Mouse (Mus musculus) kidney, embryonic 16.5 days (tissue): ENCODE data around the gene Ankrd17. TPM values are rescaled to one million over a fixed set of nuclear protein-coding genes. Genes with fewer than 3 reads are reported as not detected.

Experiments used
- ATAC-seq: fragments of 200-750 bp; cut with Nextera tagmentation; 2 replicates; pipeline ENCODE4 v1.8.0; 2017; ENCODE audit warnings: moderate TSS enrichment; ENCODE audit not compliant: low FRiP score, low TSS enrichment
- H3K27ac ChIP-seq: fragments of 300-500 bp; sonication (generic); 2 replicates; pipeline ENCODE4 v1.5.1; 2014; ENCODE audit warnings: low read length
- H3K27me3 ChIP-seq: fragments of 300-500 bp; sonication (generic); 2 replicates; pipeline ENCODE4 v1.6.1; 2014; ENCODE audit warnings: low read length, control low read depth, mixed read lengths; ENCODE audit not compliant: insufficient read depth
- H3K36me3 ChIP-seq: fragments of 300-500 bp; sonication (generic); 2 replicates; pipeline ENCODE4 v1.6.1; 2014; ENCODE audit warnings: low read length, control low read depth, mixed read lengths; ENCODE audit not compliant: insufficient read depth
- H3K4me1 ChIP-seq: fragments of 300-500 bp; sonication (generic); 2 replicates; pipeline ENCODE4 v1.6.1; 2014; ENCODE audit warnings: low read length, control low read depth, mixed read lengths; ENCODE audit not compliant: insufficient read depth
- H3K4me2 ChIP-seq: fragments of 300-500 bp; sonication (generic); replicated peaks from 2 replicates; pipeline ENCODE4 v1.6.1; 2014; ENCODE audit warnings: low read depth, low read length
- H3K4me3 ChIP-seq: fragments of 300-500 bp; sonication (generic); 2 replicates; pipeline ENCODE4 v1.5.1; 2014; ENCODE audit warnings: mild to moderate bottlenecking, low read length
- H3K9ac ChIP-seq: fragments of 300-500 bp; sonication (generic); replicated peaks from 2 replicates; pipeline ENCODE4 v1.6.1; 2014; ENCODE audit warnings: low read length
- H3K9me3 ChIP-seq: fragments of 300-500 bp; sonication (generic); 2 replicates; pipeline ENCODE4 v1.6.1; 2016; ENCODE audit warnings: low read length, control low read depth
- WGBS: fragments of 180-500 bp; shearing (Covaris S2); extraction: QIAGEN DNeasy Blood & Tissue Kit; methylation state at CpG from one replicate; pipeline ENCODE4 v1.1.7; 2014; 5-methylcytosine and 5-hydroxymethylcytosine counted together
- polyA plus RNA-seq: library from polyadenylated mRNA; unstranded; fragments of >200 nt; fragmentation: Nextera tagmentation; extraction: Ambion mirVana; gene quantifications from 2 replicates; pipeline ENCODE4 v1.2.1, GENCODE M21; 2015

Gene Ankrd17
- polyA plus RNA-seq = 21.1 and 23.0 TPM in 2 replicates

DNA sequence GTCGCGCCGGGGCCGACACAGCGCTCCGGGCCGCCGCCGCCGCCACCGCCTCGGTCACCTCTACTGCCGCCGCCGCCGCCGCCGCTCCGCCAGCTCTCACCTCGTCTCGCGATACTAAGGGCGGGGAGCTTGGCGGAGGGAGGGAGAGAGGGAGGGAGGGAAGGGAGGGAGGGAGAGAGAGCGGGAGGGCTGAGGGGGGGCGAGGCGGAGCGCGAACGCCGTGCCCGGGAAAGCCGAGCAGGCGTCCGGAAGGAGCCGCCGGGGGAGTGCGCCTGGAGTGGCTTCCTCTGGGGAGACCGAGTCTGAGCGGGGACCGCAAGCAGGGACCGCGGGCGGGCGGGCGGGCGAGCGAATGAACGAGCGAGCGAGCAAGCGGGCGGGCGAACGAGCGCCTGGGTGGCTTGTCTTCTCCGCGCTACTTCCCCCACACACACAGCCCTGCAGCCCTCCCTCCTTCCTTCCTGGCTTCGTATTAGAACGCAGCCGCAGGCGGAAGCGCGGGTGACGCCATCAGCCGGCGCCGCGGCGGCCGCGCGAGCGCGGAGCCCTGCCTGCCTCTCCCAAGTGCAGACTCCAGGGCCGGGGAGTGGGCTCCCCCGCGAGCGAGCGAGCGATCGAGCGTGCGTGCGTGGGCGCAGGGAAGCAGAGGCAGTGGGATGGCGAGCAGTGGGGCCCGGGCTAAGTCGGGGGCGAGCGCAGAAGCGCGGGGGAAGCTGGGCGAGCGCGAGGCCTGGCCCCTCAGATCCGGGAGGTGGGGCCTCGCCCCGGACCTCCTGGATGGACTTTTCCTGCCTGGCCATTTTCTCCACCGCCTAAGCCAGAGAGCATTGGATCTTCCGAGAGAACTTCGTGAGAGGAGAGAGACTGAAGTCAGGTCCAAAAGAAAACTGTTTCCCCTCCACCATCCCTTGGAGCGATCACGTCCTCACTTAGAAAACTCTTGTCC lies at the start of gene Ankrd17:
Gene Ankrd17 (minus strand): TSS at position 457 of the 946 bp plus-strand sequence.
- under 1% methylated on average over 60 of the region's 104 CpGs for WGBS

DNA sequence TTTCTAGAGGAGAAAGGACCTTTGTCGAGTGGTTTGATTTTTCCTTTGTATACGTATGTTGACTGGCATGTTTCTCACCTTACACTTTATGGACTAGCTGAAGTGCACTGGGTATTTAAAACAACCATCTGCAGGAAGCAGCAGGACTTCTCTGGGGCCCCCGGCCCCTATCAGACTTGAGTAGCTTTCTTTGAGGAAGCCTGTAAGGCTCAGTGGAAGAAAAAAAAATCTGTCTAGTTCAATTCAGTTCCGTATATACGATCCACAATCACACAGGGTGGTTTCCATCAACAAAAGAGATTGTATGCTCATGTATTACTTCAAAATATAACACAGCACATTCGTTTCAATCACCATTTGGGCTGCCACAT lies 48.5 kb upstream of the Ankrd17 start:
- no peak overlapping the region for H3K4me3 ChIP-seq
- no peaks in the 10 kb centered on the region for H3K4me1 ChIP-seq
- H3K36me3 ChIP-seq = no peaks in the 10 kb centered on the region
- H3K9ac ChIP-seq = no peak overlapping the region
- no peaks in the 10 kb centered on the region for H3K9me3 ChIP-seq
- WGBS = 48% methylated on average over 6 of the region's 6 CpGs
- no peak overlapping the region for H3K4me2 ChIP-seq
- H3K27ac ChIP-seq = no peak overlapping the region
- no peak for ATAC-seq
- H3K27me3 ChIP-seq = no peaks in the 10 kb centered on the region

More for the DNA sequence above, at the start of gene Ankrd17:
- peak within 1 kb of the TSS; percentile 91 for H3K9ac ChIP-seq
- peak within 1 kb of the TSS; percentile 93 for H3K4me3 ChIP-seq
- H3K4me2 ChIP-seq = peak within 1 kb of the TSS; percentile 73
- H3K27me3 ChIP-seq = no peaks in the 10 kb centered on the region
- 0 out of 2 replicates have a peak, but pooled peaks cover under 1% of the 10 kb centered on the region for H3K9me3 ChIP-seq
- H3K27ac ChIP-seq = peak within 1 kb of the TSS; percentile 99
- peak; percentile 94 for ATAC-seq
- no peaks in the 10 kb centered on the region for H3K36me3 ChIP-seq
- peaks cover 20% of the 10 kb centered on the region for H3K4me1 ChIP-seq

DNA sequence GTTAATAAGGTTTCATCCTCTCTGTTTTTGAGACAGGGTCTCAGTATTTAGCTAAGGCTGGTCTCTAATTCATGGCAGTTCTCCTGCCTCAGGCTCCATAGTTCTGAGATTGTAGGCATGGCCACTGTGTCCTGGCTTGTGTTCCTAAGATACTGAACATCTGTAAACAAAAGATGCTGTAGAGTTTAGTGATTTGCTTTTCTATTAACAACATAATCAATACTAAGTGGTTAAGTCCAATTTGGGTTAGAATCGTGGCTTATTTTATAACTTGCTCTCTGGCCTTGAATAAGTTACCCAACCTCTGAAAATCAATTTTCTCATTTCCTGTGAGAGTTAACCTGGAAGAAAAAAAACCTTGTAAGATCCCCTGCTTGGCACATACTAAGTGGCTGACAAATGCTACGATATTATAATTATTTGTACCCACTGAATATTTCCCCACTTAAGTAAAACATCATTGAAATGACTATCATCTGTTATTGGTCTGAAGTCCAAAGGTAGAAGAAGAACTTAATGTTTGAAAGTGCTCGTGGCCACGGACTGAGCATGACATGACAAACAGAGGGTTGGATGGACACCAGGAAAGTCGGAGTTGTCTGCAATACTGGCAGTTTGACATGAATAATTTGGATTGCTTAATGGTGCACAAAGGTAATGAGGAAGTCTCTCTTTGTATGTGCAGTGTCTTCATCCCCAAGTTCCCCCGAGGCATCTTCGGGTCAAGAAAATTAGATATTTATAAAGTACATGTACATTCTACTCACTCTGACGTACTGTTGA lies 48.0 kb upstream of the Ankrd17 start:
- H3K9ac ChIP-seq = no peak overlapping the region
- H3K9me3 ChIP-seq = no peaks in the 10 kb centered on the region
- no peaks in the 10 kb centered on the region for H3K36me3 ChIP-seq
- no peak overlapping the region for H3K4me3 ChIP-seq
- 76% methylated on average over 8 of the region's 8 CpGs for WGBS
- H3K4me1 ChIP-seq = no peaks in the 10 kb centered on the region
- H3K27ac ChIP-seq = no peak overlapping the region
- H3K27me3 ChIP-seq = no peaks in the 10 kb centered on the region
- no peak overlapping the region for H3K4me2 ChIP-seq
- no peak for ATAC-seq

DNA sequence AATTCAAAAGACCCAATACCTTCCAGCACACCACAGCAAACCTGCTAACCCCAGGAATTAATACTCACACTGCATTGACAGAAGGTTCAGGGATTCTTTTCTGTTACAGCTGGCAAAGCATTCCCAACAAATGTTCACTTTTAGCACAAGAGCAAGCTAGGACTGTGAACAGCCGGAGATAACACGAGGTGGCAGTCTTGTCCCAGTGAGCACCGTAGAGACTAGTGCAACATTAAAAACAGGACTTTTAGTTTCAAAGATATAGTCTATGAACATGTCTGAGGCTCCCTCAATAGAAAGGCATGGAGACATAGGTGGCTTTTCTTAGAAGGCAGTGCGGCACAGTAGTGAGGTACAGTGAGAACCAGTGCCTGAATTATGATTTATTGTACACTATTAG lies 38.8 kb upstream of the Ankrd17 start:
- Histone ChIP-seq H3K9me3 (no peaks in the 10 kb centered on the region), H3K4me2 (no peak overlapping the region), H3K27me3 (no peaks in the 10 kb centered on the region), H3K27ac (no peak overlapping the region), H3K9ac (no peak overlapping the region), H3K36me3 (no peaks in the 10 kb centered on the region), H3K4me3 (no peak overlapping the region), H3K4me1 (no peaks in the 10 kb centered on the region)
- WGBS = 84% methylated on average over 4 of the region's 4 CpGs
- ATAC-seq = 0 out of 2 replicates have a peak, but pooled peaks have one; percentile 65

DNA sequence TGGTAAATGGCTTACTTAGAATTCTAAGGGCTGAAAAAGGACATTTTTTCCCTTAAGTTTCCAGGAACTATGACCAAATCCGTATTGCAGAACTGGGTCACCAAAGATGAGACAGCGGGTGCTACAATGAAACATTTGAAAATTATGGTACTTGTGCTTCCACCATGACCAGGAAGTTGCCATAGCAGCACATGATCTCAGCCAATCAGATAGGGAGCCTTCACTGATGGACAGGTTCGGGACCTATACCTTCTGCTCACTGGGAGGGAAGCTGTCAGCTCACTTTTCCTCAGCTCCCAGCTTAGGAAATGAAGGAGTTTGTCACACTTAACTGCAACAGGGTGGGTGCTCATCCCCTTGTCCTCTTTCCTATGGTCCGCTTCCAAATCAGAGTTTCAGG lies 30.4 kb upstream of the Ankrd17 start:
- no peaks in the 10 kb centered on the region for H3K27me3 ChIP-seq
- H3K9ac ChIP-seq = no peak overlapping the region
- 89% methylated on average over 4 of the region's 4 CpGs for WGBS
- no peaks in the 10 kb centered on the region for H3K4me1 ChIP-seq
- H3K4me3 ChIP-seq = no peak overlapping the region
- H3K9me3 ChIP-seq = no peaks in the 10 kb centered on the region
- no peaks in the 10 kb centered on the region for H3K36me3 ChIP-seq
- no peak overlapping the region for H3K4me2 ChIP-seq
- no peak overlapping the region for H3K27ac ChIP-seq
- no peak for ATAC-seq

DNA sequence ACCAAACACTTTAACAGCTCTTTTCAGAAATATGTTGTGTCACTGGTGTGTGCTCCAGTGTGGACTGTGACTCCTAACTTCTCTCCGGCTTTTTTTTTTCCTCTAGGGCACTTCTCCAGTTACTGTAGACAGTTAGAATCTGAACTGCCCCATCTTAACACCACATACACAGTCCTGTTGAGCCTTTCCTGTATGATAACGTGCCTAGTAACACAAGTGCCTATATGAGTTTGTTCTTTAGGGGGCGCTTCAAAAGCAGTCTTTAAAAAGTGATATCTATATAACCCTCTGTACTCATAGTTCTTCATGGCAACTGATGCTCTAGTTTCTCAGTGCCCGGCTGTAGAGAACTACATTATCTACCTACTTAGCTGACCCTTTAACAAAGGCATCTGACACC lies 27.9 kb upstream of the Ankrd17 start:
- Histone ChIP-seq H3K4me3 (no peak overlapping the region), H3K36me3 (no peaks in the 10 kb centered on the region), H3K27ac (no peak overlapping the region), H3K9me3 (no peaks in the 10 kb centered on the region), H3K27me3 (no peaks in the 10 kb centered on the region), H3K4me2 (no peak overlapping the region), H3K4me1 (no peaks in the 10 kb centered on the region), H3K9ac (no peak overlapping the region)
- no peak for ATAC-seq
- 79% methylated on average over 4 of the region's 4 CpGs for WGBS

DNA sequence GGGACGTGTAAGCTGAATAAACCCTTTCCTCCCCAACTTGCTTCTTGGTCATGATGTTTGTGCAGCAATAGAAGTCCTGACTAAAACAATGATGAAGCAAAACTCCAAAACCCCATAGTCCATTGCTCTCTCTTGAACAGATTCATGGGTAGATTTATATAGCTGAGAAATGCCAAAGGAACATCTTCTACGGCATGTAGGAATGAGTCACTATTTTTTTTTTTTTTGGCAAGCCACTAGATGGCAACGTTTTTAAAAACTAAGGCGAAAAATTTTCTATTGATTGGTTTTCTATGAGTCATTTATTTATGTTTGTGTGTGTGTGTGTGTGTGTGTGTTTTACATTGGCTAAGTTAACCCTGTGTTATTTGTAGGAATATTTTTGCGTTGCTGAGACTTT lies 27.4 kb upstream of the Ankrd17 start:
- Histone ChIP-seq H3K4me2 (no peak overlapping the region), H3K4me1 (no peaks in the 10 kb centered on the region), H3K36me3 (no peaks in the 10 kb centered on the region), H3K9me3 (no peaks in the 10 kb centered on the region), H3K9ac (no peak overlapping the region), H3K27me3 (no peaks in the 10 kb centered on the region), H3K4me3 (no peak overlapping the region), H3K27ac (no peak overlapping the region)
- 56% methylated on average over 5 of the region's 5 CpGs for WGBS
- ATAC-seq = no peak

DNA sequence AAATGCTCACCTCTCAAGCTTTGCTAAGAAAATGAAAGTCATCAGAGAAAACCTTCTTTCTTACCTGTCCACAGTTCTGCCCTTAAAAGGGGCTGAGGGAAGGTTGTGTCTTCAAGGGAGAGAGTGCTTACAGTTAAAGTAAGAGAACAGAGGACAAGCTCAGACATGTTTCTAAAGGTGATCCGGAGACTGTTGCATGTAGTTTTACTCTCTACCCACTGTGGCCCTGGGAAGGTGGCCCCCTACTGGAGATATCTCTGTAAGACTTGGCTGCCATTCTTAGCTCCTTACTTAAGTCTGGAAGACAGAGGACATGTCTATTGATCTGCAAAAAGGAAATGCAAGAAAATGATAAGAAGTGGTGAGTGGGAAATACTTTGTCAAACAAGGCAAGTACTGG lies 16.7 kb upstream of the Ankrd17 start:
- H3K4me1 ChIP-seq = no peaks in the 10 kb centered on the region
- WGBS = 52% methylated on average over 1 of the region's 1 CpGs
- no peak overlapping the region for H3K4me2 ChIP-seq
- no peaks in the 10 kb centered on the region for H3K27me3 ChIP-seq
- H3K36me3 ChIP-seq = no peaks in the 10 kb centered on the region
- H3K9ac ChIP-seq = no peak overlapping the region
- no peaks in the 10 kb centered on the region for H3K9me3 ChIP-seq
- no peak for ATAC-seq
- H3K4me3 ChIP-seq = no peak overlapping the region
- no peak overlapping the region for H3K27ac ChIP-seq

DNA sequence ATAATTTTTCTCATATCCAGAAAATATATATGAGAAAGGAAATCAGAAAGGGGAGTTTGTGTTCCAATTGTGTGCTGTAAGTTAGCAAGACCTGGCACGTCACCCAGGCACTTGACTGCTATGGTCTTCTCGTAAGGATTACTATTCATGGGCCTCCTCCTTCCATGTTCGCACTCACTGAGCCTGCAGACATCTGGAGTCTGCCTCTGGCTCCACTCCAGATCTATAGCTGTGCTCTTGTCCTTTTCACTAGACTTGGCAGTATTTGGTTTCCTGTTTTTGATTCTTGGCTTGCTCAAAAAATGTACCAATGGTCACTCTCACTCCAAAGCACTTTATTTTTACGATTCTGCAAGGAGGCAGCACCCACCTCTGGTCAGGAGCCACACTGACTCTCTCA lies 15.1 kb upstream of the Ankrd17 start:
- Histone ChIP-seq H3K27me3 (no peaks in the 10 kb centered on the region; the same call in 1 of the 2 replicates), H3K9ac (no peak overlapping the region), H3K4me1 (no peaks in the 10 kb centered on the region), H3K27ac (no peak overlapping the region), H3K4me2 (no peak overlapping the region), H3K9me3 (no peaks in the 10 kb centered on the region), H3K36me3 (no peaks in the 10 kb centered on the region), H3K4me3 (no peak overlapping the region)
- WGBS = 73% methylated on average over 4 of the region's 4 CpGs
- ATAC-seq = no peak
